Mouse (Mus musculus) ovary, postnatal 14 days (tissue): ENCODE results near the gene Tspear.
"Not testable (repeated sequence)": the region's sequence is repeated elsewhere in the genome, so short reads cannot be mapped to it uniquely, and the experiment has no call there.

Source experiments
- DNase-seq: peaks from one replicate; pipeline ENCODE4 v3.0.0; 2022; ENCODE audit warnings: low spot score

Tspear gene

DNA sequence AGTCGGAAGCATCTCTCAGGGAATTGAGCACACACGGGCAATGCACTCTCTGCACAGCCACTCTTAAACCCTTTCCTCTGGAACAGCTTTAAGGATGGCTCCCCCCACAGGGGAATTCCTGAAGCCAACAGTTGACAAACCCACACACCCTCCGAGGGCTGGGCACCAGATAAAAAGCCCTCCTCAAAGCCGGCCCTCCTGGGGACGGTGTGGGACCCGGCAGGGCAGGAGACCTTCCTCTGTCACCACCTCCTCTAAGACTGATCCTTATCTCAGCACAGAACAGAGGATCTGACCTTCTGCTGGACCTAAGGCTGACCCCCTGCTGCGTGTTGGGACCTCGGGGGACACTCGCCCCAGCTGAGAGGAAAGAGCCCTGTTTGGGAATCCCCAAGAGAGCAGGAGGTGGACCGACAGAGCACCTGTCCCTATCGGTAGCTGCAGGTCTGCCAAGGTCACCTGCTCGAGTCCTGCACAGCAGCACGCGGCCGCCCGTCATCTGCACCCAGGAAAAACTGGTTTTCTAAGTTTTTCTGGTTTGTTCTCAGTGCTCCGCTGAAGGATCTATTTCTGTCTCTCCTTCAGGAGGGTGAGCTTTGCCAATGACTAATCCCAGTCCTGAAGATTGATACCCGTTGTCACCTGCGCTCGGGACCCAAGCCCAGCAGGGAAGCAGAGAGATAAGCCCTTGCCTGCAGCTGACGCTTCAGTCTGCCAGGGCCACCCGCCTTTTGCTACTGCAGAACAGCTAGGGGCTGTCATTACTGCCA, at the start of gene Tspear:
TSS of gene Tspear (plus strand) at position 675 of the 770 bp plus-strand sequence.
- no peak for DNase-seq

DNA sequence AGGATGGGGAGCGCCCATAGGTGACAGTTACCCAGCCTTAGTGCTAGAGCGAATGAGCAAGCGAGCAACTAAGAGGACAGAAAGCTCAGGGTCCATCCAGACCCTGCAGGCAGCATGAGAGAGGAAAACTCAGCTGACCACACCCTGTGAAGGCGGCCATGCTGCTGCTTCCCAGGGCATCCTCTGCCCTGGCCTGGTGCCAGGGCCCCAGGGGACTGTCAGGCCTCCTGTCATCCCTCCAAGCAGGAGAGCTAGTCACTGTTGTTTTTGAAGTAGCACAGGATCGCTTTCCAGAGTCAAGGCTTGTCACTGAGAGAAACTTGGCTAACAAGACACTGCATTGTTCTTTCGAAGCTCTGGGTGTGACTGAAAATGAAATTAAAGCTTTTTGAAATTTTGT, 47.4 kb upstream of the Tspear start:
- DNase-seq, result no peak

DNA sequence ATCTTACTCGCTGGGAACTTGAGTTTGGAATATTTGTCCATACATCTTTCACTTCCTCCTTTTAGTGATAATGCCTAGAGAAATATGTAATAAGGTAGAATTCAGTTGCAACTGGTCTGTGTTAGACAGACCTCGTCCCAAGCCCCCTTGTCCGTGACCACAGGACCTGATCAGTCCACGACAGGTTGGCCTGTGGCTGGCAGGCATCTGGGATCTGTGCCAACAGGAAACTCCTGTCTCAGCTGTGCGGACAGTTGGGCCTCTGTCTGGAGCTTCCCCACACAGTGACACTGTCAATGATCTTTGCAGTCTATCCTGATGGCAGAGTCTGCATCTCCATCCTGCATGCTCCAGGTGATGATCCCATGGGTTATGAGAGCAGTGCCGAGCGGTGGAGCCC, 43.2 kb upstream of the Tspear start:
- no peak for DNase-seq

DNA sequence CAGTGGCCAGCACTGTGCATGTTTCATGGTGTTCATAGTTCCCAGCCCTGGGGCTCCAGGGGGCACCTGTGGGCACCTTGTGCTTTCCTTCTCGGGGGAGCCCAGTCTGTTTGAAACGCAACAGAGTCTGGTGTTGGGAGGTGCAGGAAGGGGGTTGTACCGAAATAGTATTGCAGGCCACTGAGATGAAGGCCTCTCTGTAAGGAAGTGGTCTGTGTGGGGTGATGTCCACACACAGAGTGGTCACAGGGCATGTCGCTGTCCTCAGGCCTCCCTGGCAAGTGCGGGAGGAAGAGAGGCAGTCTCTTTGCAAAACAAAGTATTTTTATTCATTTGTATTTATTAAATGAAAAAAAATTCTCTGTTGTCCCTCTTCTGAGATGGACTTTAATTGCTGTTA, 40.8 kb upstream of the Tspear start:
- DNase-seq, result no peak

- no peak for DNase-seq
These were observed 38.9 kb upstream of the Tspear start for GRCm38 (mm10) chr10:77647461-77647860.

DNA sequence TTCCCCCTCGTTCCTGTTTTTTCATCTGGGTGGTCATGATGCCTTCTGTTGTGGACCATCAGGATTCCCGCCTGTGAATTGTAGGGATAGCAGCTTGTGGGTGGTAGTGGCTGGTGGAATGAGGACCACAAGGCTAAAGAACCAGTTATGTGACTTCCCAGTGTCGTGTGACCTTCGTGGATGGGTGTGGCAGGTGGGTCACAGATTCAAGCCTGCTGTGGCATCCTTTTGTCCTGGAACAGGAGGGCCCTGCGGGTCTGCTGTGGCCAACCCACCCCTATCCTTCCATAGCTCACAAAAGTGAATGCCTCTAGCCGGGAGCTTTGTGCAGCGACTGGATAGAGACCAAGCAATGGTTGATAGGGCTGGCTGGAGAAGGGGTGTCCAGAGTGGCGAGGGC, 38.5 kb upstream of the Tspear start:
- no peak for DNase-seq

GRCm38 (mm10) chr10:77652046-77652445, 34.3 kb upstream of the Tspear start:
- DNase-seq, result no peak

DNA sequence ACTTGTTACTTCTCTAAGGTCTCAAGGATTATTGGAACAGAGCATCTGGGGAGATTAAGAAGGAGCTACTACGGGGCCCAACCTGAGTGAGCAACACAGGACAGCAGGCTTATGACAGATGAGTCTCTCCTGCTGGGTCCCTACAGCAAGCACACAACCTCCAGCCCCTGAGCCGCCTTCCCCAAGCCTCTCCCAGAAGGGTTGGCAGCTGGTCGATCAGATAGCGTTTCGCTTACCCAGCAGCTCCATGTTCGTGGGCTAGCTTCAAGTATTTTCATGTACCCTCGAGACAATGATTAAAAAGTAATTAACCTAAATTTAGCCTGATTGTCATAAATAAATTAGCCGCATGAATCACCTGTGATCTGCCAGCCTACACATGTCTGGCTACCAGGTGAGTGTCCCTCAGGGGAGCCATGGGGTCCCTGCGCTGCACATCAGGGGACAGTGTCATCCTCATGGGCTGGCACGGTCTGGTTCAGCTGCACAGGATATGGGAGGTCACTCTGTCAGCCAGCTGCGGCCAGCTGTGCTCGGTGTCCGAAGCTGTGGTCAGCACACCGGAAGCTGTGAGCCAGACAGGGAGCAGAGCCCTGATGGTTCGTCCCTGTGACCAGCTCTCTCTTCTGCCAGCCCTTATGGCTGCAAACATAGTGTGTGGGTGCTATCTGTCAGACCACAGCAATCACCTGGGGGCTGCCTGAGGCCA, 27.9 kb upstream of the Tspear start:
- DNase-seq, result no peak

- no peak for DNase-seq
These were observed 22.3 kb upstream of the Tspear start for GRCm38 (mm10) chr10:77663949-77664665.

GRCm38 (mm10) chr10:77666342-77666741, 20.0 kb upstream of the Tspear start:
- no peak for DNase-seq

DNA sequence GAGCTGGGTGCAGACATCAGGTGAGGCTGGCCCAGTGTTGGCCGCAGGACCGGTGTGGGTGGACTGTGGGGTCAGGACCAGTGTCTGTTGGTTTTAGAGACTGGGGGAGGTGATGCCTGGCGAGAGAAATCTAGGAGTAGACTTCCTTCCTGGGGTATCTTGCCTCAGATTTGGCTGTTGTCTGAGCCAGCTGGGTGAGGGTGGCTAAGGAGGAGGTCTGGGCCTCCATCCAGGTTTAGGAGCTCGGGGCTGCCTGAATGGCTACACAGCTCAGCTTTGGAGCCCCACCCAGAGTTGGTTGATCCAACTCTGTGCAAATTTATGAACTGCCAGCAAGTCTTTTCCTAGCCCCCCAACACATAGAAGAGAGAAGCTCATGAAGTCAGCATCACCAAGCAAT, 19.0 kb upstream of the Tspear start:
- no peak for DNase-seq

DNA sequence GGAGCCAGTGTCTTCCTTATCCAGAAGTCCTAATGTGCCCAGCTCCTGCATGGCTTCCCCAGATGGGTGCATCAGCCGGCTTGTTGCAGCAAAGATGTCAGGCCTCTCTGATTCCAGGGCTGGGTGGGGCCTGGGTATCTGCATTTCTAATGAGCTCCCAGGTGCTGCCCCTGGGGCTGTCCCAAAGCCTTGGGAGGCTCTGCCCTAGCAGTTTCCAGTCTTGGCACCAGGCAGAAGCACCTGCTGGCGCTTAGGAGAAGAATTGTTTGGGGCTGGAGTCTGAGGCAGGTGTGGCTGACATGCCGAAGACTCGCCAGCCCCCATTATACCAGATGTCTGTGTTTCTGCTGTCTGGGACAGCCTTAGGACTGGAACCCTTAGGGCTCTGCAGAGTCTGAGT, 15.7 kb upstream of the Tspear start:
- DNase-seq, result no peak

DNA sequence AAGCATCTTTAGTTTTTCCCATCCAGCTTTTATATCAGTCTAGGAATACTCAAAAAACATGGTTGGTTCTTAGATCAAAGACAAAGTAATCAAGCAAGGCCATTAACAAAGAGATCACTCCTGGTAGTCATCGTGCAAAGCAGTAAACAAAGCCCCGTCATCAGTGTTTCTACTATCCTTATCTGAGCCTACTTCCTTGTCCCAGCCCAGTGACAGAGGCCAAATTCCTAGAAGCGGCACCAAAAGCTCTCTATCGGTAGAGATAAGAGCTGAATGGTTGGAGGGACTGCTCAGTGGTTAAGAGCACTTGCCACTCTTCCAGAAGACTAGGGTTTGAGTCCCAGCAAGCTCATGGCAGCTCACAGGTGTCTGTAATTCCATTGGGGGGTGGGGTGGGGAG, 14.8 kb upstream of the Tspear start:
- DNase-seq, result no peak

DNA sequence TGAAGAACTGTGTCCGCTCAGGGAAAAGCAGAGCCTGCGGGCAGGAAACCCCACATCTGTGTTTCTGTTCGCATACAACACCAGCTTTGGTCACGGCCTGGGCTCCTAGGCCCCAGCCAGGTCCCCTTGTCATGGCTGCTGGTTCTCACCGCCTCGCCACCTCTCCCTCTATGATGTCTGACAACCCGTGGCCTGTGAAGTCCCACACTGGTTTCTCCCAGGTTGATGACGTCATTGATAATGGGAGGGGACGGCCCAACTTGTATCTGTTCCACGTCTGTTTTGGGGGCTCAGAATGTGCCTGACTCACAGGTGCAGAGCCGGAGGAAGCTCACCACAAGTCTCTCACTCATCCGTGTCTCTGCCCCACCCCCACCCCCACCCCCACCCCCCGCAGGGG, 12.6 kb upstream of the Tspear start:
- DNase-seq, result no peak

- DNase-seq, result no peak
These were observed 8.8 kb upstream of the Tspear start for GRCm38 (mm10) chr10:77677562-77677961.

- DNase-seq, result no peak
These were observed 3.4 kb upstream of the Tspear start for GRCm38 (mm10) chr10:77682994-77683393.

- DNase-seq, result no peak
These were observed 2.2 kb upstream of the Tspear start for GRCm38 (mm10) chr10:77684181-77684580.

DNA sequence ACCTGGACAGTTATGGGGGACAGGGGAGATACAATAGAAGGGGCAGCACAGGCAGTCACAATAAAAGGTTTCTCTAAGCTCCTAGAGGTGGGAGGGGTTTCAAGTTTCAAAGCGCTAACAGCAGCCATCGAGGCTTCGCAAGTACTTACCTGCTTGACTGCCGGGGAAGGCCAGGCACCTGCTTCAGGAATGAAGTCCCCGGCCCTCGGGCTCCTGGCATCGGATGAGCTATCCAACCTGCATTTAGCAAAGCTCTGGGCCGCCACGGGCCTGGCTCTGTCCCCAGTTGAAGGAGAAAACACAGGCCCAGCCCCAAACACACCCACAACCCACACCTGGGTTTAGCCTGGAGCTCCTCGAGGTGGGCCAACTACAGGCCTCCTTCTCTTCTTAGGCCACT, 652 bp downstream of the Tspear start:
- no peak for DNase-seq

- not testable (repeated sequence) for DNase-seq
These were observed 4.0 kb downstream of the Tspear start, which contains the start of gene Gm19402 for GRCm38 (mm10) chr10:77690356-77690807. Gene Gm19402, minus strand, starts transcription at chr10:77690757.

DNA sequence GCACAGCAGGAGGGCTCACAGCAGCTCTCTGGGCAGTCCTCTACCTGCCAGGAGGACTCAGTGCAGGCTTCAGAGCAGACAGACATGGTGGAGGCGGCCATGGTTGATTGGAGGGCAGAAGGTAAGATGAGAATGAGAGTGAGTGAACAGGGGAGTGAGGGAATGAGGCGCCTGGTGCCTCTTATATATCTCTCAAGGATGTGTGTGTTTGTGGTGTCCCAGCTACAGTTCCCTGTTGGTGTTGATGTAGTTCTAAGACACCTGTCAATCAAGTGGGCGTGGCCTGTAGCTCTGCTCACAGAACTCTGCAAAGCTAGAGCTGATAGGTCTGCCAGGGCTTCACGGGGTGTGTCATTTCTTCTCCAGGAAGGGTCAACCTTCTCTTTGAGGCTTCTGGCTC, 10.8 kb downstream of the Tspear start, which contains the start of gene Gm9508:
TSS of gene Gm9508 (minus strand) at position 101 of the 400 bp plus-strand sequence.
- no peak for DNase-seq

DNA sequence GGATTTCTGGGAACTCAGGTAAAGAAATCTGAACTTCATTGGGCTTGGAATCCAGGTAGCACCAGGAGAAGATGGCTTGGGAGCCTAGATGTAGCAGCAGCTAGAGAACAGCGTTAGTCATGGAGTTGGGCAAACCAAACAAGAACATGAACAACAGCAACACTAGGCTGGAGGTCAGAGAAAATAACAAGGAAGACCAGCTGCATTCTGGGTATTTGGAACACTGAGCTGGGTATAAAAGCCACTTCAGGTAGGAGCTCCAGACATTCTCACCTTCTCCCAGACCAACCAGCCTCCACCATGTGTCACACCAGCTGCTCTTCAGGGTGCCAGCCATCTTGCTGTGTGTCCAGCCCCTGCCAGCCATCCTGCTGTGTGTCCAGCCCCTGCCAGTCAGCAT, 20.0 kb downstream of the Tspear start, which contains the start of gene Gm10272:
TSS of gene Gm10272 (plus strand) at position 301 of the 400 bp plus-strand sequence.
- no peak for DNase-seq

GRCm38 (mm10) chr10:77709831-77710230, 23.5 kb downstream of the Tspear start:
- DNase-seq, result no peak

GRCm38 (mm10) chr10:77711157-77711556, 24.8 kb downstream of the Tspear start, which contains the start of gene Gm10024:
Gene Gm10024, plus strand, starts transcription at chr10:77711457.
- not testable (repeated sequence) for DNase-seq
